Mouse (Mus musculus) embryonic facial prominence, embryonic 14.5 days (tissue): ENCODE measurements at regions not wholly inside any gene's neighbourhood (a gene's known extent, or its start where the extent isn't known, plus 50 kb on each side); places are given as distances from the start of the nearest gene placed in this dataset.

Source experiments
- ATAC-seq: fragments of 200-750 bp; cut with Nextera tagmentation; 2 replicates; pipeline ENCODE4 v1.8.0; 2017; ENCODE audit warnings: low read depth, moderate number of reproducible peaks, moderate TSS enrichment
- DNase-seq: peaks from one replicate; pipeline ENCODE4 v3.0.0-alpha.2; 2015; ENCODE audit warnings: low spot score
- H3K27ac ChIP-seq: fragments of 300-500 bp; sonication (generic); replicated peaks from 2 replicates; pipeline ENCODE4 v1.5.1; 2014; ENCODE audit warnings: low read depth, mild to moderate bottlenecking, low read length, moderate library complexity
- H3K27me3 ChIP-seq: fragments of 300-500 bp; sonication (generic); replicated peaks from 2 replicates; pipeline ENCODE4 v1.6.1; 2014; ENCODE audit warnings: low read length; ENCODE audit not compliant: control insufficient read depth, insufficient read depth
- H3K36me3 ChIP-seq: fragments of 300-500 bp; sonication (generic); 2 replicates; pipeline ENCODE4 v1.6.1; 2014; ENCODE audit warnings: low read length, mixed read lengths; ENCODE audit not compliant: control insufficient read depth, insufficient read depth
- H3K4me1 ChIP-seq: fragments of 300-500 bp; sonication (generic); 2 replicates; pipeline ENCODE4 v1.6.1; 2014; ENCODE audit warnings: antibody characterized with exemption, low read length; ENCODE audit not compliant: control insufficient read depth, insufficient read depth
- H3K4me2 ChIP-seq: fragments of 300-500 bp; sonication (generic); 2 replicates; pipeline ENCODE4 v1.6.1; 2014; ENCODE audit warnings: low read depth, mild to moderate bottlenecking, low read length, moderate library complexity, mixed read lengths
- H3K4me3 ChIP-seq: fragments of 300-500 bp; sonication (generic); 2 replicates; pipeline ENCODE4 v1.5.1; 2014; ENCODE audit warnings: low read depth, mild to moderate bottlenecking, low read length
- H3K9ac ChIP-seq: fragments of 300-500 bp; sonication (generic); 2 replicates; pipeline ENCODE4 v1.6.1; 2014; ENCODE audit warnings: low read depth, mild to moderate bottlenecking, low read length, moderate library complexity, mixed read lengths
- H3K9me3 ChIP-seq: fragments of 300-500 bp; sonication (generic); 2 replicates; pipeline ENCODE4 v1.6.1; 2016; ENCODE audit warnings: low read length; ENCODE audit not compliant: control insufficient read depth
- WGBS: fragments of 180-500 bp; shearing (Covaris S2); extraction: QIAGEN DNeasy Blood & Tissue Kit; methylation state at CpG from one replicate; pipeline ENCODE4 v1.1.7; 2014; 5-methylcytosine and 5-hydroxymethylcytosine counted together

DNA sequence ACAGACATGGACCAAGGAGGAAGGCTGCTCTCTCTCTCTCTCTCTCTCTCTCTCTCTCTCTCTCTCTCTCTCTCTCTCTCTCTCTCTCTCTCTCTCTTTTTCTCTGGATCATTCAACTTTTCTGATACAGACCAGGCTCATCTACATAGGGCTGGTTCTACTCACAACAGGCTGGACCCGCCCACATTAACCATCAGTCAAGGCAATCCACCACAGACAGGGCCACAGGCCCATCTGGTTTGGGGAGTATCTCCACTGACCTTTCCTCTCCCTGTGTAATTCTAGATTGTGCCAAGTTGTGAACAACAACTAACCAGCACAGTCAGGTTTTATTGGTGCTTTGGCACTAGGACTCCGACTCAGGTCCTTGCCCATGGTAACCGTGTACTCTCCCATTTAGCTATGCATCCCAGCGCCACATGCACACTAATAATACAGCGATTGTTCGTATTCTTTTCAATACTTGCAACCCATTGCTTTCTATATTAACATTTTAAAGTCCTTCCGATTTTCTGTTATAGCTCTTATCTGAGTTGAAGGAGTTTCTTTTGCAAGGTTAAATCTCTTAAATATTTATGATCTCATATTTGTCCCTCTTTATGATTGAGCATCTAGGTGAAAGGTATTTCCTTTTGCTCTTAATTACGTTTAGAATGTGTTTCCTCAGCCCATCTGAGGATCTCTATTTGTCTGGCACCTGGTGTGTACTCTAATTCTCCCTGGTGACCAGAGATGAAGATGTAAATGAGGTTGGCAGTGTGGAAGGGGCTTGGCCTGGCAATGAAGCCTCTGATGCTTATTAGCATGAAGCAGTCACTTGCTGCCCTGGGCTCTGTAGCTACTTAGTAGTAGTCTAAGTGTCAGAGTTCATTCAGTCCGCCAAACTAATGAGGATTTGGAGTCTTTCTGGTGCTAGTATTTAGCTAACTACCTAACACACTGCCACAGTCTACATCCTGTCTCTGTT lies 117.7 kb upstream of the App start:
- Histone ChIP-seq H3K9me3 (no peaks in the 10 kb centered on the region), H3K27me3 (no peaks in the 10 kb centered on the region), H3K4me3 (no peak overlapping the region), H3K4me2 (no peak overlapping the region), H3K36me3 (no peaks in the 10 kb centered on the region), H3K4me1 (no peaks in the 10 kb centered on the region), H3K9ac (no peak overlapping the region), H3K27ac (no peak overlapping the region)
- WGBS = 87% methylated on average over 9 of the region's 9 CpGs
- DNase-seq = no peak
- no peak for ATAC-seq

DNA sequence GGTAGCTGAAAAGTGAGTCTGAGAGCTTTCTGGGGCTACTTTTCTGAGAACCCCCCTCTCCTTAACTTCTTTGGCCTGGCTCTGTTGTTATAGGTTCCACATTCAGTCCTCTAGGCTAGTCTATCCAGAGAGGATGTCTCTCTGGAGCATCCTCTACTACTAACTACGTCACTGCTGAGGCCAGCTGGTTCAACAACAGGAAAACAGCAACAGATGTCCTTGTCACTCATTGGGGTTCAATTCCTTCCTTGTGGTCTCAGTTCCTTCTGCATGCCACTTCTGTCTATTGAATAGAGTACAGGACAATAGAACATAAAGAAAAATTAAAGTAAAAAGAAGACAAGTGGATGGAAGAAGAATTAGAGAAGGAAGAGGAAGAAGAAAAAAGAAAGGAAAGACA lies 104.3 kb upstream of the App start:
- H3K36me3 ChIP-seq = no peaks in the 10 kb centered on the region
- 54% methylated on average over 1 of the region's 1 CpGs for WGBS
- H3K9ac ChIP-seq = no peak overlapping the region
- H3K4me2 ChIP-seq = no peak overlapping the region
- no peak overlapping the region for H3K27ac ChIP-seq
- H3K4me3 ChIP-seq = no peak overlapping the region
- H3K9me3 ChIP-seq = no peaks in the 10 kb centered on the region
- ATAC-seq = no peak
- H3K27me3 ChIP-seq = no peaks in the 10 kb centered on the region
- no peaks in the 10 kb centered on the region for H3K4me1 ChIP-seq
- DNase-seq = peak; percentile 12

DNA sequence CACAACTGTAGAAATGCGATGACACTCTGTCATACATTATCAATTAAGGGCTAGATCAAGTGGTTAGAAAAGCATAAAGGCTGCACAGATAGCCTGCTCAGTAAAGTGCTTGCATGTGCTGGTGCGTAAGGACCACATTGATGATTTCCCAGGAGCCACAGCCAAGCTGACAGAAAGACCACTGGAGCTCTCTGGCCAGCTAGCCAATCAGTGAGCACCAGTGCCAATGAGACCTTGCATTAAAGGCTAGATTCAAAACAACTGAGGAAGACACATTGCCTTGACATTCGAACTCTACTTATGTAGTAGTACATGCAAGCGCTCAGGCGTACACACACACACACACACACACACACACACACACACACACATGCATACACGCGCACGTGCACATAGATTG lies 96.1 kb upstream of the App start:
- no peak overlapping the region for H3K27ac ChIP-seq
- no peaks in the 10 kb centered on the region for H3K36me3 ChIP-seq
- H3K27me3 ChIP-seq = no peaks in the 10 kb centered on the region
- no peak overlapping the region for H3K9ac ChIP-seq
- H3K4me3 ChIP-seq = no peak overlapping the region
- H3K9me3 ChIP-seq = peaks cover 5% of the 10 kb centered on the region; the same call in 1 of the 2 replicates
- DNase-seq (peak; percentile 19), ATAC-seq (peak; percentile 22; the same call in 1 of the 2 replicates)
- no peak overlapping the region for H3K4me2 ChIP-seq
- H3K4me1 ChIP-seq = peaks cover 3% of the 10 kb centered on the region; the same call in 1 of the 2 replicates
- WGBS = 65% methylated on average over 8 of the region's 8 CpGs

DNA sequence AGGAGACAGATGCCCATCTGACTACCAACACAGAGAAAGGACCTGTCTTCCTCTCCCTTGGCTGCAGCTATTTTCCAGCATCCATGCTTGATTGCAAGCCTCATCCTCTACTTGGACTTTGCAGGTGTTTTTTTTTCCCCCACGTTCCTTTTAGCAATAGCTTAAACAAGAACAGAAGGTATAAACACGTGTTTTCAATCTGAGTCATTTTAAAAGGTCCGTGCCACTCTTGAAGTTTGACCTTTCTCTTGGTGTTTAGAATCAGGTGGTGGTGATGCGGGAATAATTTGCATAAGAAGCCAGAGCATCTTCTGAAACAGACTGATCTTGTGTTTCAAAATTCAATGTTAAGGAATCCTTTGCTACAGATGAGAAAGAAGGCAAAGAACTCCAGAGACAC lies 86.3 kb upstream of the App start:
- Histone ChIP-seq H3K9ac (no peak overlapping the region), H3K27ac (no peak overlapping the region), H3K4me3 (no peak overlapping the region), H3K36me3 (no peaks in the 10 kb centered on the region), H3K27me3 (no peaks in the 10 kb centered on the region), H3K9me3 (0 out of 2 replicates have a peak, but pooled peaks cover 5% of the 10 kb centered on the region), H3K4me2 (no peak overlapping the region), H3K4me1 (no peaks in the 10 kb centered on the region)
- no peak for ATAC-seq
- DNase-seq = no peak
- WGBS = 34% methylated on average over 4 of the region's 4 CpGs

DNA sequence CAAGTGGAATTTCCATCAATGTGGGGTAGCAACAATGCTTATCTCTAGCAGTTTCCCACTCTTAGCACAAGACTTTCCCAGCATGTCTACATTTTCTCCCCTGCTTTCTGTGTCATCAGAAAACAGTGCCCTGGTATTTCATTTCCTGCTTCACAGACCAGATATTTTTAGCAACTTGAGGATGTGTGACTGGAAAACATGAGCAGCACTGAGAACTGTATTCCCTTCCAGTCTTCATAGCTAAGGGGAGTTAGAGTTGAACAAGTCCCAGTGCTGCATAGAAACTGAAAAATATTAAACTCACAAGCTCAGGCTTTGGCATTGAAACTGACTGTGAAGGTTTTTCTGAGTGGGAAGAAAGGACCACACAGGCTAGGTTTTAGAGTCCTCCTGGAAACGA lies 73.7 kb upstream of the App start:
- no peaks in the 10 kb centered on the region for H3K4me1 ChIP-seq
- ATAC-seq = no peak
- no peaks in the 10 kb centered on the region for H3K9me3 ChIP-seq
- H3K4me3 ChIP-seq = no peak overlapping the region
- H3K4me2 ChIP-seq = no peak overlapping the region
- no peaks in the 10 kb centered on the region for H3K36me3 ChIP-seq
- no peaks in the 10 kb centered on the region for H3K27me3 ChIP-seq
- DNase-seq = no peak
- no peak overlapping the region for H3K9ac ChIP-seq
- H3K27ac ChIP-seq = no peak overlapping the region
- 50% methylated on average over 1 of the region's 1 CpGs for WGBS

DNA sequence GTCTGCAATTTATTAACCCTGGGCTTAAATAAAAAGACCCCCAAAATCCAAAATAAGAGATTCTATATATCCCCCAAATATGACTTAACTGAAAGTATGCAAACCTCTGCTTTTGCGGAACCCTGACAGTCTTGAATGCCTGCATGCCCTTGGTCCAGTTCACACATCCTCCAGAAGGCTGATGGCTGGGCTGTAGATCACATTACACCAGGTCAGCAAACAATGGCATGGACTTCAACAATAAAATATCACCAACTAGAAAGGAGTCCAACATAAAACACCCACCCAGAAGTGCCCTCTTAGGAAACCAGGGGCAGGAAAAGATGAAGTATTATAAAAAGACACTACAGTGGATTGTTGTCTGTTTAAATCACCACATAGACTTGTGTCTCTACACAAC lies 59.5 kb upstream of the App start:
- H3K36me3 ChIP-seq = no peaks in the 10 kb centered on the region

GRCm38 (mm10) chr16:85231908-85232467 lies 58.4 kb upstream of the App start:
- H3K36me3 ChIP-seq = no peaks in the 10 kb centered on the region
- H3K4me2 ChIP-seq = no peak overlapping the region
- no peak overlapping the region for H3K27ac ChIP-seq
- H3K4me1 ChIP-seq = no peaks in the 10 kb centered on the region
- no peak for DNase-seq
- H3K9me3 ChIP-seq = no peaks in the 10 kb centered on the region
- H3K4me3 ChIP-seq = no peak overlapping the region
- H3K9ac ChIP-seq = no peak overlapping the region
- no peaks in the 10 kb centered on the region for H3K27me3 ChIP-seq
- 40% methylated on average over 6 of the region's 6 CpGs for WGBS
- no peak for ATAC-seq

More for the DNA sequence above, 59.5 kb upstream of the App start:
- Histone ChIP-seq H3K4me2 (no peak overlapping the region), H3K4me1 (no peaks in the 10 kb centered on the region), H3K9ac (no peak overlapping the region), H3K27me3 (no peaks in the 10 kb centered on the region), H3K4me3 (no peak overlapping the region), H3K27ac (no peak overlapping the region), H3K9me3 (no peaks in the 10 kb centered on the region)
- 81% methylated on average over 1 of the region's 1 CpGs for WGBS
- DNase-seq = no peak
- no peak for ATAC-seq

DNA sequence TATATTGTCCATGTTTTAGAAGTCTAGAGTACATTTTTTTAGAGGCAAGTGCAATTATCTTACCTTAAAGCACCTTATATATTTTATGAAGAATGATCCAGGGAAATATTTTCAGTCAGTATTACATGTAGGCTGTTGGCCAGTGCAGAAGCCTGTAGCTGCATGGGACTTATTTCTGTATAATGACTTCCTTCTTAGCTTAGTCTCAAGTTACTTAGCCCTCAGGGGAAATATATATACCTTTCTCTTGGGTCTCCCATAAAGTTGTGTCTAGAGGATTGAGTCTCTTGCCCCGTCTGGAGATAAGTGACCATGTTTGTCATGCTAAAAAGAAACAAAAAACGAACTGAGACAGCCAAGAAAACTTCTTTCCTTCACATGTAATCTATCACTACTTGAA lies 57.8 kb upstream of the App start:
- no peak overlapping the region for H3K27ac ChIP-seq
- H3K36me3 ChIP-seq = no peaks in the 10 kb centered on the region
- H3K4me2 ChIP-seq = no peak overlapping the region
- no peaks in the 10 kb centered on the region for H3K9me3 ChIP-seq
- no peaks in the 10 kb centered on the region for H3K4me1 ChIP-seq
- no peak for DNase-seq
- 23% methylated on average over 2 of the region's 2 CpGs for WGBS
- H3K9ac ChIP-seq = no peak overlapping the region
- no peaks in the 10 kb centered on the region for H3K27me3 ChIP-seq
- no peak for ATAC-seq
- H3K4me3 ChIP-seq = no peak overlapping the region
